Mouse (Mus musculus) heart, adult 2 months (tissue): ENCODE measurements at regions not wholly inside any gene's neighbourhood (a gene's known extent, or its start where the extent isn't known, plus 50 kb on each side); places are given as distances from the start of the nearest gene placed in this dataset.

Experiments used
- CTCF ChIP-seq: fragments of 200-600 bp; IDR thresholded peaks from 2 replicates; pipeline ENCODE4 v1.8.1; 2022; ENCODE audit warnings: antibody characterized with exemption, mild to moderate bottlenecking, moderate library complexity
- EP300 ChIP-seq: fragments of 200-500 bp; IDR thresholded peaks from 2 replicates; pipeline ENCODE4 v1.6.1; 2011; ENCODE audit warnings: low read depth, low read length, control low read depth; ENCODE audit not compliant: insufficient read depth
- POLR2A ChIP-seq: fragments of 200-500 bp; IDR thresholded peaks from 2 replicates; pipeline ENCODE4 v1.6.1; 2011; ENCODE audit warnings: mild to moderate bottlenecking, low read depth, low read length, control low read depth; ENCODE audit not compliant: insufficient read depth

- no peak for TF ChIP-seq CTCF
- no peak for TF ChIP-seq EP300
- no peak for TF ChIP-seq POLR2A
Observed at GRCm38 (mm10) chr7:34587239-34587638, 69.3 kb downstream of the Kctd15 start.
